Mouse (Mus musculus) myocyte (in vitro differentiated cells): ENCODE measurements around the gene Exoc7. TPM values are rescaled to one million over a fixed set of nuclear protein-coding genes. Genes with fewer than 3 reads are reported as not detected.

Source experiments
- H3K27me3 ChIP-seq: one replicate; pipeline ENCODE4 v1.6.1; 2011; ENCODE audit not compliant: control insufficient read depth, insufficient read depth, insufficient read length
- H3K36me3 ChIP-seq: one replicate; pipeline ENCODE4 v1.6.1; 2011; ENCODE audit not compliant: control insufficient read depth, insufficient read depth
- H3K4me2 ChIP-seq: one replicate; pipeline ENCODE4 v1.6.1; 2011; ENCODE audit warnings: low read depth, control low read depth
- H3K4me3 ChIP-seq: one replicate; pipeline ENCODE4 v1.5.1; 2011; ENCODE audit warnings: mild to moderate bottlenecking, control low read depth, moderate library complexity
- H3K79me2 ChIP-seq: one replicate; pipeline ENCODE4 v1.6.1; 2011; ENCODE audit not compliant: control insufficient read depth, insufficient read depth
- H3ac ChIP-seq: one replicate; pipeline ENCODE4 v1.6.1; 2011; ENCODE audit not compliant: control insufficient read depth, insufficient read length
- CEBPB ChIP-seq: IDR thresholded peaks from 2 replicates; pipeline ENCODE4 v1.6.1; 2011; ENCODE audit warnings: mild to moderate bottlenecking, moderate library complexity; ENCODE audit not compliant: poor library complexity, insufficient read depth, severe bottlenecking
- E2F4 ChIP-seq: IDR thresholded peaks from one replicate; pipeline ENCODE4 v1.6.1; 2011; ENCODE audit warnings: mild to moderate bottlenecking, control low read depth, moderate library complexity; ENCODE audit not compliant: insufficient read depth
- MAX ChIP-seq: IDR thresholded peaks from one replicate; pipeline ENCODE4 v1.6.1; 2011; ENCODE audit warnings: low read depth, mild to moderate bottlenecking, control low read depth
- MYOD1 ChIP-seq, 3 experiments: IDR thresholded peaks; one replicate each; pipeline ENCODE4 v1.6.1; 2011; ENCODE audit warnings: control low read depth in 2 of 3, low read depth in 2 of 3, mild to moderate bottlenecking in 2 of 3, moderate library complexity in 1 of 3; ENCODE audit not compliant: insufficient read length in 2 of 3, control insufficient read depth in 1 of 3
- MYOG ChIP-seq, 3 experiments: IDR thresholded peaks; one replicate each; pipeline ENCODE4 v1.6.1; 2011; ENCODE audit warnings: control low read depth in 2 of 3, low read depth in 2 of 3, mild to moderate bottlenecking in 2 of 3; ENCODE audit not compliant: insufficient read length in 2 of 3, control insufficient read depth in 1 of 3, insufficient read depth in 1 of 3
- POLR2A ChIP-seq: IDR thresholded peaks from one replicate; pipeline ENCODE4 v1.6.1; 2011; ENCODE audit warnings: low read depth, mild to moderate bottlenecking, control low read depth, moderate library complexity; ENCODE audit not compliant: insufficient read length
- POLR2AphosphoS2 ChIP-seq: IDR thresholded peaks from one replicate; pipeline ENCODE4 v1.6.1; 2011; ENCODE audit warnings: low read depth, control low read depth; ENCODE audit not compliant: insufficient read length
- REST ChIP-seq: IDR thresholded peaks from one replicate; pipeline ENCODE4 v1.6.1; 2011; ENCODE audit warnings: mild to moderate bottlenecking, control low read depth, moderate library complexity; ENCODE audit not compliant: insufficient read depth, insufficient read length
- SRF ChIP-seq: IDR thresholded peaks from one replicate; pipeline ENCODE4 v1.6.1; 2011; ENCODE audit warnings: low read depth; ENCODE audit not compliant: control insufficient read depth, insufficient read length
- TCF12 ChIP-seq: IDR thresholded peaks from one replicate; pipeline ENCODE4 v1.6.1; 2011; ENCODE audit warnings: mild to moderate bottlenecking, control low read depth; ENCODE audit not compliant: poor library complexity, insufficient read depth, severe bottlenecking
- TCF3 ChIP-seq: IDR thresholded peaks from one replicate; pipeline ENCODE4 v1.6.1; 2011; ENCODE audit warnings: low read depth, control low read depth; ENCODE audit not compliant: insufficient read length
- USF1 ChIP-seq: IDR thresholded peaks from one replicate; pipeline ENCODE4 v1.6.1; 2011; ENCODE audit warnings: low read depth, mild to moderate bottlenecking, control low read depth, moderate library complexity
- polyA plus RNA-seq: library from polyadenylated mRNA; unstranded; fragments of >200 nt; fragmentation: generic; extraction: Trizol; gene quantifications from one replicate; pipeline ENCODE4 v1.2.1, GENCODE M21; 2012; ENCODE audit warnings: missing spikeins

The Exoc7 gene
- polyA plus RNA-seq, 1 experiment = 55.0 TPM

GRCm38 (mm10) chr11:116265850-116266249 lies 41.2 kb downstream of the Exoc7 start:
- no peak overlapping the region for H3ac ChIP-seq
- H3K4me3 ChIP-seq = no peak overlapping the region
- peaks cover 21% of the 10 kb centered on the region for H3K79me2 ChIP-seq
- H3K27me3 ChIP-seq = no peaks in the 10 kb centered on the region
- TF ChIP-seq TCF12 = no peak
- TF ChIP-seq POLR2AphosphoS2 = no peak
- TF ChIP-seq MYOG (IDR thresholded peaks at IDR 0.05; ENCODE audit: control insufficient read depth in 1 of 3, insufficient read depth in 1 of 3, insufficient read length in 2 of 3, low read depth in 2 of 3) = no peak
- no peak for TF ChIP-seq SRF
- no peak for TF ChIP-seq REST
- TF ChIP-seq CEBPB = no peak
- TF ChIP-seq TCF3 = no peak
- no peak for TF ChIP-seq USF1
- no peak for TF ChIP-seq MYOD1 (IDR thresholded peaks at IDR 0.05; ENCODE audit: control insufficient read depth in 1 of 3, insufficient read length in 2 of 3, low read depth in 2 of 3)
- no peak overlapping the region for H3K4me2 ChIP-seq
- H3K36me3 ChIP-seq = peaks cover 56% of the 10 kb centered on the region

- Histone ChIP-seq H3K36me3 (peaks cover 57% of the 10 kb centered on the region), H3ac (no peak overlapping the region), H3K4me3 (no peak overlapping the region), H3K79me2 (peaks cover 16% of the 10 kb centered on the region), H3K27me3 (no peaks in the 10 kb centered on the region), H3K4me2 (no peak overlapping the region)
- TF ChIP-seq REST = no peak
- no peak for TF ChIP-seq TCF12
- TF ChIP-seq MYOG (IDR thresholded peaks at IDR 0.05; ENCODE audit: control insufficient read depth in 1 of 3, insufficient read depth in 1 of 3, insufficient read length in 2 of 3, low read depth in 2 of 3) = no peak
- no peak for TF ChIP-seq E2F4
- TF ChIP-seq POLR2A = no peak
- TF ChIP-seq POLR2AphosphoS2 = no peak
- TF ChIP-seq TCF3 = no peak
- no peak for TF ChIP-seq MAX
- no peak for TF ChIP-seq MYOD1 (IDR thresholded peaks at IDR 0.05; ENCODE audit: control insufficient read depth in 1 of 3, insufficient read length in 2 of 3, low read depth in 2 of 3)
- TF ChIP-seq USF1 = no peak
- no peak for TF ChIP-seq CEBPB
- TF ChIP-seq SRF = no peak
Measured at GRCm38 (mm10) chr11:116265352-116265751, 41.7 kb downstream of the Exoc7 start.

- H3K79me2 ChIP-seq = peaks cover 9% of the 10 kb centered on the region
- H3K36me3 ChIP-seq = peaks cover 43% of the 10 kb centered on the region
- H3K4me2 ChIP-seq = no peak overlapping the region
- H3K27me3 ChIP-seq = no peaks in the 10 kb centered on the region
- H3ac ChIP-seq = no peak overlapping the region
- no peak overlapping the region for H3K4me3 ChIP-seq
- TF ChIP-seq SRF (no peak), MAX (no peak)
Measured at GRCm38 (mm10) chr11:116260259-116260658, 46.8 kb downstream of the Exoc7 start.

GRCm38 (mm10) chr11:116259461-116259860 lies 47.6 kb downstream of the Exoc7 start:
- TF ChIP-seq REST (no peak), POLR2A (no peak), MYOD1 (IDR thresholded peaks at IDR 0.05; ENCODE audit: control insufficient read depth in 1 of 3, insufficient read length in 2 of 3, low read depth in 2 of 3) (peak in 1 of 3 experiments; percentile 57)
- peaks cover 36% of the 10 kb centered on the region for H3K36me3 ChIP-seq
- H3K4me2 ChIP-seq = no peak overlapping the region
- H3K27me3 ChIP-seq = no peaks in the 10 kb centered on the region
- no peak overlapping the region for H3ac ChIP-seq
- H3K4me3 ChIP-seq = no peak overlapping the region
- peaks cover 9% of the 10 kb centered on the region for H3K79me2 ChIP-seq

- Histone ChIP-seq H3K36me3 (peaks cover 28% of the 10 kb centered on the region), H3K79me2 (peaks cover 9% of the 10 kb centered on the region), H3ac (no peak overlapping the region), H3K4me2 (peak overlapping the region; percentile 64), H3K4me3 (no peak overlapping the region), H3K27me3 (no peaks in the 10 kb centered on the region)
- TF ChIP-seq TCF3 (no peak), REST (no peak), MAX (no peak), POLR2A (no peak), POLR2AphosphoS2 (no peak), USF1 (no peak), TCF12 (no peak), SRF (no peak), MYOG (IDR thresholded peaks at IDR 0.05; ENCODE audit: control insufficient read depth in 1 of 3, insufficient read depth in 1 of 3, insufficient read length in 2 of 3, low read depth in 2 of 3) (no peak), MYOD1 (IDR thresholded peaks at IDR 0.05; ENCODE audit: control insufficient read depth in 1 of 3, insufficient read length in 2 of 3, low read depth in 2 of 3) (no peak), E2F4 (no peak), CEBPB (no peak)
Measured at GRCm38 (mm10) chr11:116255982-116256675, 50.9 kb downstream of the Exoc7 start.
